Comparison of ENCODE assay signal across 18 mouse cellular contexts in genomic region chr5:65949822-65950221, GRCm38 (mm10). TPM values are rescaled to one million over a fixed set of nuclear protein-coding genes. Genes with fewer than 3 reads are reported as not detected.
A peak's percentile ranks its signal among the peaks of the same experiment; 100 is the strongest.
DNase-seq lines count a peak whose midpoint lies in the region; ATAC-seq and TF ChIP-seq lines count a peak whose summit lies in the region.
"Had no signal": no experiment of that assay in that cellular context is flagged by ENCODE, and none has a peak within 500 bp of the region (broad histone marks: within the 10 kb centered on the region; RNA-seq: fewer than 3 reads in every experiment).

No protein-coding gene starts in this region.

- H3K9ac ChIP-seq in MEL (ENCODE audit: control insufficient read depth, low read depth, low read length, poor library complexity, severe bottlenecking), result no peak overlapping the region
- H3K9ac ChIP-seq in embryonic facial prominence, embryonic 14.5 days (ENCODE audit: low read depth, low read length), result no peak overlapping the region
- no peak overlapping the region for H3K9ac ChIP-seq in midbrain, embryonic 13.5 days (replicated peaks)
- H3K9ac ChIP-seq: liver, embryonic 13.5 days; neural tube, embryonic 12.5 days; stomach, embryonic 15.5 days had no signal

- no peaks in the 10 kb centered on the region for H3K27me3 ChIP-seq in MEL (ENCODE audit: control insufficient read depth in 1 of 2, insufficient read depth in 2 of 2, low read length in 2 of 2)
- H3K27me3 ChIP-seq in embryonic facial prominence, embryonic 14.5 days (replicated peaks; ENCODE audit: control insufficient read depth, insufficient read depth, low read length), result no peaks in the 10 kb centered on the region
- H3K27me3 ChIP-seq in hindbrain, embryonic 10.5 days (ENCODE audit: insufficient read depth, poor library complexity, severe bottlenecking), result no peaks in the 10 kb centered on the region
- H3K27me3 ChIP-seq in midbrain, embryonic 13.5 days, result no peaks in the 10 kb centered on the region
- H3K27me3 ChIP-seq: CH12.LX; liver, embryonic 13.5 days; neural tube, embryonic 12.5 days; stomach, embryonic 15.5 days had no signal

- no peak overlapping the region for H3K27ac ChIP-seq in MEL (ENCODE audit: control insufficient read depth, low read depth, low read length)
- peak overlapping the region; percentile 52; the same call in 1 of the 2 replicates for H3K27ac ChIP-seq in embryonic facial prominence, embryonic 14.5 days (replicated peaks; ENCODE audit: low read depth, low read length)
- H3K27ac ChIP-seq in hindbrain, embryonic 10.5 days, result peak overlapping the region; percentile 91
- H3K27ac ChIP-seq in midbrain, embryonic 13.5 days, result peak overlapping the region; percentile 93
- H3K27ac ChIP-seq: liver, embryonic 13.5 days; macrophage; stomach, embryonic 15.5 days had no signal

- H3K4me2 ChIP-seq in embryonic facial prominence, embryonic 14.5 days (ENCODE audit: low read depth, low read length), result no peak overlapping the region
- H3K4me2 ChIP-seq in midbrain, embryonic 13.5 days (replicated peaks), result no peak overlapping the region
- H3K4me2 ChIP-seq: liver, embryonic 13.5 days; stomach, embryonic 15.5 days had no signal

- TF ChIP-seq EP300 in MEL (IDR thresholded peaks at IDR 0.05; ENCODE audit: low read depth in 1 of 2, low read length in 2 of 2), result no peak

- no peak overlapping the region for H3K4me3 ChIP-seq in MEL (ENCODE audit: control insufficient read depth in 1 of 2, insufficient read depth in 1 of 2, low read depth in 2 of 2, low read length in 2 of 2)
- no peak overlapping the region for H3K4me3 ChIP-seq in embryonic facial prominence, embryonic 14.5 days (ENCODE audit: low read depth, low read length)
- no peak overlapping the region; the same call in 1 of the 2 replicates for H3K4me3 ChIP-seq in hindbrain, embryonic 10.5 days
- H3K4me3 ChIP-seq in midbrain, embryonic 13.5 days (replicated peaks), result no peak overlapping the region
- H3K4me3 ChIP-seq: liver, embryonic 13.5 days; neural tube, embryonic 12.5 days; stomach, embryonic 15.5 days had no signal

- peak; percentile 44 for DNase-seq in MEL (ENCODE audit: low read depth, low spot score)
- DNase-seq in embryonic facial prominence, embryonic 14.5 days (ENCODE audit: low spot score), result no peak
- peak; percentile 26 for DNase-seq in hindbrain, embryonic 10.5 days (ENCODE audit: low spot score)
- no peak for DNase-seq in layer of hippocampus, adult 8-10 months (ENCODE audit: low spot score in 2 of 2)
- no peak for DNase-seq in right cerebral cortex, postnatal 14 days
- DNase-seq in testis, postnatal 10 days (ENCODE audit: low spot score), result no peak
- no peak for DNase-seq in adrenal gland, postnatal 14 days
- DNase-seq: cerebellum, adult 18-20 months; heart, adult 18-20 months; heart, postnatal 14 days; liver, embryonic 13.5 days had no signal

- 50% methylated on average over 3 of the region's 3 CpGs for WGBS in embryonic facial prominence, embryonic 14.5 days
- 41% methylated on average over 3 of the region's 3 CpGs for WGBS in hindbrain, embryonic 10.5 days
- 15% methylated on average over 3 of the region's 3 CpGs for WGBS in midbrain, embryonic 13.5 days

- no peak for TF ChIP-seq CTCF in MEL (IDR thresholded peaks at IDR 0.05 in 2 of 3, conservative IDR thresholded peaks at IDR 0.05 in 1 of 3; ENCODE audit: control insufficient read depth in 1 of 3, insufficient read depth in 1 of 3, low read depth in 2 of 3, low read length in 3 of 3, poor library complexity in 1 of 3, severe bottlenecking in 1 of 3)

- no peak for TF ChIP-seq RAD21 in MEL (IDR thresholded peaks at IDR 0.05; ENCODE audit: low read depth, low read length)

- H3K4me1 ChIP-seq in MEL (ENCODE audit: control insufficient read depth in 1 of 2, insufficient read depth in 2 of 2, low read length in 2 of 2), result peaks cover 0 to 7% of the 10 kb centered on the region in 2 experiments; a peak in 2 of 4 replicates
- peaks cover 6% of the 10 kb centered on the region for H3K4me1 ChIP-seq in embryonic facial prominence, embryonic 14.5 days (ENCODE audit: control insufficient read depth, insufficient read depth, low read length)
- H3K4me1 ChIP-seq in hindbrain, embryonic 10.5 days (replicated peaks), result peaks cover 27% of the 10 kb centered on the region
- peaks cover 18% of the 10 kb centered on the region for H3K4me1 ChIP-seq in midbrain, embryonic 13.5 days (replicated peaks)
- H3K4me1 ChIP-seq: stomach, embryonic 15.5 days had no signal

- H3K79me2 ChIP-seq in MEL (ENCODE audit: control insufficient read depth, insufficient read depth, low read length, poor library complexity), result no peaks in the 10 kb centered on the region

- no peaks in the 10 kb centered on the region for H3K36me3 ChIP-seq in MEL (ENCODE audit: control insufficient read depth in 1 of 2, insufficient read depth in 2 of 2, low read length in 2 of 2)
- no peaks in the 10 kb centered on the region for H3K36me3 ChIP-seq in embryonic facial prominence, embryonic 14.5 days (ENCODE audit: control insufficient read depth, insufficient read depth, low read length)
- no peaks in the 10 kb centered on the region for H3K36me3 ChIP-seq in hindbrain, embryonic 10.5 days
- H3K36me3 ChIP-seq in midbrain, embryonic 13.5 days, result no peaks in the 10 kb centered on the region
- H3K36me3 ChIP-seq: liver, embryonic 13.5 days; neural tube, embryonic 12.5 days; stomach, embryonic 15.5 days had no signal

- no peaks in the 10 kb centered on the region for H3K9me3 ChIP-seq in MEL (replicated peaks; ENCODE audit: insufficient read depth, low read length)
- no peaks in the 10 kb centered on the region for H3K9me3 ChIP-seq in embryonic facial prominence, embryonic 14.5 days (ENCODE audit: control insufficient read depth, low read length)
- no peaks in the 10 kb centered on the region for H3K9me3 ChIP-seq in hindbrain, embryonic 10.5 days
- no peaks in the 10 kb centered on the region for H3K9me3 ChIP-seq in midbrain, embryonic 13.5 days
- H3K9me3 ChIP-seq: liver, embryonic 13.5 days; neural tube, embryonic 12.5 days; stomach, embryonic 15.5 days had no signal

- no peak for ATAC-seq in embryonic facial prominence, embryonic 14.5 days (ENCODE audit: low read depth)
- ATAC-seq in midbrain, embryonic 13.5 days, result no peak

- TF ChIP-seq POLR2A in MEL (IDR thresholded peaks at IDR 0.05; ENCODE audit: control insufficient read depth in 1 of 2, insufficient read depth in 1 of 2, low read depth in 1 of 2, low read length in 2 of 2, poor library complexity in 1 of 2), result no peak

TF ChIP-seq in MEL, 35 proteins besides CTCF, POLR2A, EP300 and RAD21:
- TF ChIP-seq UBTF (IDR thresholded peaks at IDR 0.05; ENCODE audit: borderline replicate concordance, insufficient read depth, low read depth, low read length) (no peak), CHD1 (IDR thresholded peaks at IDR 0.05; ENCODE audit: low read depth, low read length) (no peak)

RNA-seq across cellular contexts. Expression of gene Chrna9, which starts 15.1 kb away (rescaled TPM):
- not detected in 2 replicates for total RNA-seq in MEL (2012; rRNA removed)
- polyA plus RNA-seq in MEL (2012; ENCODE audit: insufficient read depth in 1 of 2, insufficient read length in 2 of 2, low read depth in 1 of 2, low replicate concordance in 2 of 2, missing spikeins in 1 of 2), result not detected
- polyA plus RNA-seq in embryonic facial prominence, embryonic 14.5 days (2014; fragmentation: Nextera tagmentation; extraction: Ambion mirVana), result 1.00 and 2.2 TPM in 2 replicates
- polyA plus RNA-seq in hindbrain, embryonic 10.5 days (2016; fragmentation: Nextera tagmentation; extraction: Ambion mirVana), result 0.31 and 1.0 TPM in 2 replicates
- polyA plus RNA-seq in midbrain, embryonic 13.5 days (2015; fragmentation: Nextera tagmentation; extraction: Ambion mirVana), result not detected in 2 replicates
- not detected for total RNA-seq in layer of hippocampus, adult 8-10 months (2022)
- 0.45 and 0.48 TPM in 2 replicates for total RNA-seq in adrenal gland, postnatal 14 days (2021)
- total RNA-seq: CH12.LX; heart, adult 18-20 months; layer of hippocampus, postnatal 10 days had no signal
- polyA plus RNA-seq: kidney, adult 2 months; liver, embryonic 13.5 days; macrophage; neural tube, embryonic 12.5 days; stomach, embryonic 15.5 days had no signal

RNA-seq across cellular contexts. Expression of gene 9130230L23Rik, which starts 54.3 kb away (rescaled TPM):
- not detected in 2 replicates for total RNA-seq in MEL (2012; rRNA removed)
- under 1 TPM in 1 of 2 experiments, not detected in 1; 0.22 TPM for polyA plus RNA-seq in MEL (2012; ENCODE audit: insufficient read depth in 1 of 2, insufficient read length in 2 of 2, low read depth in 1 of 2, low replicate concordance in 2 of 2, missing spikeins in 1 of 2)
- 0.20 and 0.45 TPM in 2 replicates for polyA plus RNA-seq in embryonic facial prominence, embryonic 14.5 days (2014; fragmentation: Nextera tagmentation; extraction: Ambion mirVana)
- 0.35 and 0.39 TPM in 2 replicates for polyA plus RNA-seq in hindbrain, embryonic 10.5 days (2016; fragmentation: Nextera tagmentation; extraction: Ambion mirVana)
- polyA plus RNA-seq in midbrain, embryonic 13.5 days (2015; fragmentation: Nextera tagmentation; extraction: Ambion mirVana), result 0.34 TPM in 1 of 2 replicates, not detected in the other
- not detected for total RNA-seq in layer of hippocampus, adult 8-10 months (2022)
- 0.53 and 0.74 TPM in 2 replicates for total RNA-seq in adrenal gland, postnatal 14 days (2021)
- total RNA-seq: heart, adult 18-20 months; heart, postnatal 14 days; layer of hippocampus, postnatal 10 days had no signal
- polyA plus RNA-seq: liver, embryonic 13.5 days; macrophage had no signal

Comparison
In these comparisons a context has a peak if more than half of its experiments do, and no peak if none do; other contexts are left out.
1. DNase-seq: peak in MEL (single experiment) and hindbrain, embryonic 10.5 days (single experiment); none in embryonic facial prominence, embryonic 14.5 days (single experiment), layer of hippocampus, adult 8-10 months (0 of 2), right cerebral cortex, postnatal 14 days (single experiment), testis, postnatal 10 days (single experiment) and adrenal gland, postnatal 14 days (single experiment).